Mouse (Mus musculus) bone marrow, adult 2 months (tissue): ENCODE data around the gene Srp72. TPM values are rescaled to one million over a fixed set of nuclear protein-coding genes. Genes with fewer than 3 reads are reported as not detected.
"Not testable (repeated sequence)": the region's sequence is repeated elsewhere in the genome, so short reads cannot be mapped to it uniquely, and the experiment has no call there.

ENCODE experiments used
- H3K27ac ChIP-seq: fragments of 200-500 bp; 2 replicates; pipeline ENCODE4 v1.5.1; 2012; ENCODE audit warnings: low read depth, mild to moderate bottlenecking, control low read depth, inconsistent platforms, low read length; ENCODE audit not compliant: control insufficient read depth, poor library complexity, insufficient read depth
- H3K4me1 ChIP-seq: fragments of 200-500 bp; 2 replicates; pipeline ENCODE4 v1.6.1; 2011; ENCODE audit warnings: low read length; ENCODE audit not compliant: control insufficient read depth, insufficient read depth
- H3K4me3 ChIP-seq: fragments of 200-500 bp; replicated peaks from 2 replicates; pipeline ENCODE3; 2011; ENCODE audit warnings: mild to moderate bottlenecking, low read depth, low read length, control low read depth; ENCODE audit not compliant: control insufficient read depth
- CTCF ChIP-seq: fragments of 200-500 bp; IDR thresholded peaks from 2 replicates; pipeline ENCODE4 v1.5.1; 2011; ENCODE audit warnings: low read length, control low read depth; ENCODE audit not compliant: control insufficient read depth, insufficient read depth
- POLR2A ChIP-seq: fragments of 200-500 bp; IDR thresholded peaks from 2 replicates; pipeline ENCODE4 v1.6.1; 2011; ENCODE audit warnings: low read depth, mild to moderate bottlenecking, control low read depth, low read length, borderline replicate concordance; ENCODE audit not compliant: control insufficient read depth
- WGBS: fragments of 180-500 bp; shearing (Covaris S2); methylation state at CpG from one replicate; pipeline ENCODE4 v1.1.7; 2018; 5-methylcytosine and 5-hydroxymethylcytosine counted together
- polyA plus RNA-seq: library from polyadenylated mRNA; stranded (reverse); fragments of >200 nt; gene quantifications from 2 replicates; pipeline ENCODE4 v1.2.4, GENCODE M21; 2011; ENCODE audit warnings: low replicate concordance; ENCODE audit not compliant: missing spikeins, insufficient read depth, insufficient read length

Gene Srp72
- polyA plus RNA-seq, 1 experiment: 73.8 TPM

GRCm38 (mm10) chr5:76954271-76954900 is 20.1 kb upstream of the Srp72 start:
- TF ChIP-seq CTCF: no peak
- no peak for TF ChIP-seq POLR2A
- Histone ChIP-seq H3K4me1 (no peaks in the 10 kb centered on the region), H3K27ac (no peak overlapping the region), H3K4me3 (no peak overlapping the region)
- 33% methylated on average over 6 of the region's 6 CpGs for WGBS

GRCm38 (mm10) chr5:76955474-76955873 is 19.0 kb upstream of the Srp72 start:
- Histone ChIP-seq H3K27ac (no peak overlapping the region), H3K4me1 (no peaks in the 10 kb centered on the region), H3K4me3 (no peak overlapping the region)
- 73% methylated on average over 4 of the region's 4 CpGs for WGBS
- no peak for TF ChIP-seq CTCF
- TF ChIP-seq POLR2A: no peak

GRCm38 (mm10) chr5:76957954-76958353 is 16.5 kb upstream of the Srp72 start:
- Histone ChIP-seq H3K4me3 (no peak overlapping the region), H3K4me1 (no peaks in the 10 kb centered on the region), H3K27ac (no peak overlapping the region)
- 93% methylated on average over 1 of the region's 1 CpGs for WGBS
- TF ChIP-seq CTCF (no peak), POLR2A (no peak)

GRCm38 (mm10) chr5:76959587-76959986 is 14.9 kb upstream of the Srp72 start:
- TF ChIP-seq CTCF (no peak), POLR2A (no peak)
- WGBS: 89% methylated on average over 5 of the region's 5 CpGs
- H3K27ac ChIP-seq: no peak overlapping the region
- no peak overlapping the region for H3K4me3 ChIP-seq
- H3K4me1 ChIP-seq: no peaks in the 10 kb centered on the region

- Histone ChIP-seq H3K4me1 (no peaks in the 10 kb centered on the region), H3K27ac (no peak overlapping the region), H3K4me3 (no peak overlapping the region)
- 88% methylated on average over 11 of the region's 11 CpGs for WGBS
- no peak for TF ChIP-seq CTCF
- no peak for TF ChIP-seq POLR2A
Observed at GRCm38 (mm10) chr5:76962545-76962944, 11.9 kb upstream of the Srp72 start.

GRCm38 (mm10) chr5:76964651-76965050 is 9.8 kb upstream of the Srp72 start:
- TF ChIP-seq CTCF (no peak), POLR2A (no peak)
- Histone ChIP-seq H3K4me3 (no peak overlapping the region), H3K4me1 (no peaks in the 10 kb centered on the region), H3K27ac (no peak overlapping the region)
- WGBS: 94% methylated on average over 3 of the region's 3 CpGs

GRCm38 (mm10) chr5:76969250-76969649 is 5.2 kb upstream of the Srp72 start:
- WGBS: 81% methylated on average over 5 of the region's 5 CpGs
- TF ChIP-seq POLR2A (no peak), CTCF (no peak)

GRCm38 (mm10) chr5:76971115-76971514 is 3.4 kb upstream of the Srp72 start:
- 73% methylated on average over 1 of the region's 1 CpGs for whole genome bisulfite sequencing
- not testable (repeated sequence) for H3K27ac ChIP-seq, H3K4me3 ChIP-seq, H3K4me1 ChIP-seq

More at GRCm38 (mm10) chr5:76969250-76969649, 5.2 kb upstream of the Srp72 start:
- no peak overlapping the region for H3K4me3 ChIP-seq
- H3K27ac ChIP-seq: no peak overlapping the region
- no peaks in the 10 kb centered on the region; the same call in 1 of the 2 replicates for H3K4me1 ChIP-seq

- WGBS: 32% methylated on average over 3 of the region's 3 CpGs
- TF ChIP-seq POLR2A (no peak), CTCF (no peak)
- H3K4me3 ChIP-seq: no peak overlapping the region
- no peak overlapping the region for H3K27ac ChIP-seq
- no peaks in the 10 kb centered on the region; the same call in 1 of the 2 replicates for H3K4me1 ChIP-seq
Observed at GRCm38 (mm10) chr5:76973488-76973887, 995 bp upstream of the Srp72 start.
